Mouse (Mus musculus): ENCODE data around the gene Wdr90. TPM values are rescaled to one million over a fixed set of nuclear protein-coding genes. Genes with fewer than 3 reads are reported as not detected.

The Wdr90 gene
- polyA plus RNA-seq, 1 experiment from 2014 or later: 24.9 TPM

GRCm38 (mm10) chr17:25883268-25883667 is 22.0 kb upstream of the Wdr90 start:
- H3K9me3 ChIP-seq: no peaks in the 10 kb centered on the region

GRCm38 (mm10) chr17:25882306-25882705 is 21.0 kb upstream of the Wdr90 start:
- no peak overlapping the region for H3K4me2 ChIP-seq (replicated peaks)
- peaks cover 20% of the 10 kb centered on the region for H3K4me1 ChIP-seq
- no peak for ATAC-seq (ENCODE audit: low FRiP score, low read depth)
- H3K36me3 ChIP-seq: peaks cover 70% of the 10 kb centered on the region
- no peaks in the 10 kb centered on the region for H3K9me3 ChIP-seq
- no peak overlapping the region for H3K27ac ChIP-seq
- no peak overlapping the region; the same call in 1 of the 2 replicates for H3K9ac ChIP-seq
- H3K4me3 ChIP-seq: no peak overlapping the region
- 35% methylated on average over 5 of the region's 5 CpGs for WGBS
- no peaks in the 10 kb centered on the region for H3K27me3 ChIP-seq

More at GRCm38 (mm10) chr17:25883268-25883667, 22.0 kb upstream of the Wdr90 start:
- Histone ChIP-seq H3K9ac (no peak overlapping the region), H3K27ac (no peak overlapping the region), H3K4me2 (replicated peaks) (no peak overlapping the region), H3K36me3 (peaks cover 73% of the 10 kb centered on the region), H3K27me3 (no peaks in the 10 kb centered on the region), H3K4me1 (peaks cover 20% of the 10 kb centered on the region), H3K4me3 (no peak overlapping the region)
- no peak for ATAC-seq (ENCODE audit: low FRiP score, low read depth)
- 83% methylated on average over 8 of the region's 8 CpGs for WGBS

GRCm38 (mm10) chr17:25881691-25882090 is 20.4 kb upstream of the Wdr90 start:
- Histone ChIP-seq H3K9me3 (no peaks in the 10 kb centered on the region), H3K27me3 (no peaks in the 10 kb centered on the region), H3K4me3 (no peak overlapping the region), H3K9ac (no peak overlapping the region), H3K36me3 (peaks cover 66% of the 10 kb centered on the region), H3K27ac (0 out of 2 replicates have a peak overlapping the region, but pooled peaks have one; percentile 44), H3K4me1 (peaks cover 25% of the 10 kb centered on the region), H3K4me2 (replicated peaks) (no peak overlapping the region)
- 23% methylated on average over 4 of the region's 4 CpGs for WGBS
- ATAC-seq (ENCODE audit: low FRiP score, low read depth): no peak

- Histone ChIP-seq H3K27ac (no peak overlapping the region), H3K4me1 (peaks cover 31% of the 10 kb centered on the region)
Measured at GRCm38 (mm10) chr17:25880913-25881641, 19.8 kb upstream of the Wdr90 start.

GRCm38 (mm10) chr17:25880196-25880910 is 19.1 kb upstream of the Wdr90 start, which contains the start of gene Wfikkn1:
Wfikkn1 (minus strand) TSS chr17:25880858.
- Histone ChIP-seq H3K9ac (peak within 1 kb of the TSS; percentile 35; the same call in 1 of the 2 replicates), H3K4me3 (no peak within 1 kb of the TSS), H3K36me3 (peaks cover 63% of the 10 kb centered on the region), H3K27me3 (no peaks in the 10 kb centered on the region), H3K27ac (0 out of 2 replicates have a peak within 1 kb of the TSS, but pooled peaks have one; percentile 44), H3K9me3 (no peaks in the 10 kb centered on the region), H3K4me1 (peaks cover 35% of the 10 kb centered on the region), H3K4me2 (replicated peaks) (no peak within 1 kb of the TSS)
- WGBS: 26% methylated on average over 5 of the region's 5 CpGs
- ATAC-seq (ENCODE audit: low FRiP score, low read depth): no peak

More at GRCm38 (mm10) chr17:25880913-25881641, 19.8 kb upstream of the Wdr90 start:
- Histone ChIP-seq H3K9ac (no peak overlapping the region), H3K4me3 (no peak overlapping the region), H3K4me2 (replicated peaks) (no peak overlapping the region), H3K36me3 (peaks cover 64% of the 10 kb centered on the region), H3K9me3 (no peaks in the 10 kb centered on the region), H3K27me3 (no peaks in the 10 kb centered on the region)
- no peak for ATAC-seq (ENCODE audit: low FRiP score, low read depth)
- 13% methylated on average over 5 of the region's 5 CpGs for WGBS

GRCm38 (mm10) chr17:25879750-25880149 is 18.4 kb upstream of the Wdr90 start:
- no peaks in the 10 kb centered on the region for H3K27me3 ChIP-seq
- H3K9me3 ChIP-seq: no peaks in the 10 kb centered on the region
- no peak for ATAC-seq (ENCODE audit: low FRiP score, low read depth)
- peak overlapping the region; percentile 35; the same call in 1 of the 2 replicates for H3K9ac ChIP-seq
- no peak overlapping the region for H3K4me3 ChIP-seq
- WGBS: 82% methylated on average over 8 of the region's 8 CpGs
- H3K36me3 ChIP-seq: peaks cover 57% of the 10 kb centered on the region
- H3K27ac ChIP-seq: no peak overlapping the region
- H3K4me1 ChIP-seq: peaks cover 35% of the 10 kb centered on the region
- H3K4me2 ChIP-seq (replicated peaks): no peak overlapping the region

GRCm38 (mm10) chr17:25879261-25879660 is 18.0 kb upstream of the Wdr90 start:
- Histone ChIP-seq H3K9me3 (no peaks in the 10 kb centered on the region), H3K9ac (no peak overlapping the region), H3K4me1 (peaks cover 37% of the 10 kb centered on the region), H3K4me2 (replicated peaks) (no peak overlapping the region), H3K27ac (no peak overlapping the region), H3K4me3 (no peak overlapping the region), H3K27me3 (no peaks in the 10 kb centered on the region), H3K36me3 (peaks cover 52% of the 10 kb centered on the region)
- WGBS: 56% methylated on average over 4 of the region's 4 CpGs
- ATAC-seq (ENCODE audit: low FRiP score, low read depth): no peak

GRCm38 (mm10) chr17:25878611-25879180 is 17.4 kb upstream of the Wdr90 start:
- H3K27ac ChIP-seq: no peak overlapping the region
- H3K4me3 ChIP-seq: no peak overlapping the region
- no peak overlapping the region for H3K9ac ChIP-seq
- no peaks in the 10 kb centered on the region for H3K27me3 ChIP-seq
- H3K9me3 ChIP-seq: no peaks in the 10 kb centered on the region
- no peak for ATAC-seq (ENCODE audit: low FRiP score, low read depth)
- H3K4me2 ChIP-seq (replicated peaks): no peak overlapping the region
- 91% methylated on average over 19 of the region's 19 CpGs for WGBS
- peaks cover 46% of the 10 kb centered on the region for H3K36me3 ChIP-seq
- H3K4me1 ChIP-seq: peaks cover 42% of the 10 kb centered on the region

- no peaks in the 10 kb centered on the region for H3K27me3 ChIP-seq
- H3K9ac ChIP-seq: no peak overlapping the region
- H3K4me1 ChIP-seq: peaks cover 42% of the 10 kb centered on the region
- no peak overlapping the region for H3K27ac ChIP-seq
- ATAC-seq (ENCODE audit: low FRiP score, low read depth): no peak
- H3K36me3 ChIP-seq: peaks cover 39% of the 10 kb centered on the region
- H3K4me2 ChIP-seq (replicated peaks): no peak overlapping the region
- H3K9me3 ChIP-seq: no peaks in the 10 kb centered on the region
- WGBS: 93% methylated on average over 32 of the region's 32 CpGs
- no peak overlapping the region for H3K4me3 ChIP-seq
Measured at GRCm38 (mm10) chr17:25877741-25878610, 16.7 kb upstream of the Wdr90 start.

GRCm38 (mm10) chr17:25877025-25877424 is 15.7 kb upstream of the Wdr90 start:
- Histone ChIP-seq H3K4me1 (peaks cover 38% of the 10 kb centered on the region), H3K9ac (no peak overlapping the region), H3K36me3 (peaks cover 29% of the 10 kb centered on the region), H3K27me3 (no peaks in the 10 kb centered on the region), H3K4me2 (replicated peaks) (0 out of 2 replicates have a peak overlapping the region, but pooled peaks have one; percentile 96), H3K27ac (no peak overlapping the region), H3K4me3 (no peak overlapping the region), H3K9me3 (no peaks in the 10 kb centered on the region)
- 89% methylated on average over 3 of the region's 3 CpGs for WGBS
- no peak for ATAC-seq (ENCODE audit: low FRiP score, low read depth)

- Histone ChIP-seq H3K9ac (peak overlapping the region; percentile 84), H3K36me3 (peaks cover 23% of the 10 kb centered on the region), H3K27me3 (no peaks in the 10 kb centered on the region), H3K27ac (no peak overlapping the region), H3K9me3 (no peaks in the 10 kb centered on the region), H3K4me2 (replicated peaks) (peak overlapping the region; percentile 96), H3K4me3 (peak overlapping the region; percentile 76), H3K4me1 (peaks cover 34% of the 10 kb centered on the region)
- no peak for ATAC-seq (ENCODE audit: low FRiP score, low read depth)
- 70% methylated on average over 10 of the region's 10 CpGs for WGBS
Measured at GRCm38 (mm10) chr17:25876347-25876915, 15.1 kb upstream of the Wdr90 start.

Measured in limb, embryonic 13.5 days (tissue).